Mouse (Mus musculus): ENCODE measurements at regions not wholly inside any gene's neighbourhood (a gene's known extent, or its start where the extent isn't known, plus 50 kb on each side); places are given as distances from the start of the nearest gene placed in this dataset.

GRCm38 (mm10) chr12:96154095-96154494 lies 462.1 kb downstream of the Flrt2 start:
- Histone ChIP-seq H3K27ac (ENCODE audit: low read depth, low read length) (no peak overlapping the region), H3K27me3 (ENCODE audit: control insufficient read depth, insufficient read depth, low read length) (no peaks in the 10 kb centered on the region)
- no peak for ATAC-seq (ENCODE audit: low FRiP score)

GRCm38 (mm10) chr12:96167551-96167950 lies 475.5 kb downstream of the Flrt2 start:
- Histone ChIP-seq H3K9me3 (ENCODE audit: control insufficient read depth, low read length) (no peaks in the 10 kb centered on the region), H3K9ac (ENCODE audit: low read length) (no peak overlapping the region), H3K27ac (ENCODE audit: low read depth, low read length) (no peak overlapping the region), H3K4me3 (ENCODE audit: low read depth, low read length) (no peak overlapping the region), H3K36me3 (ENCODE audit: control insufficient read depth, insufficient read depth, low read length) (no peaks in the 10 kb centered on the region), H3K27me3 (ENCODE audit: control insufficient read depth, insufficient read depth, low read length) (no peaks in the 10 kb centered on the region), H3K4me1 (ENCODE audit: control insufficient read depth, insufficient read depth, low read length) (no peaks in the 10 kb centered on the region), H3K4me2 (no peak overlapping the region)
- DNase-seq (ENCODE audit: low spot score, missing footprints) = peak; percentile 4
- ATAC-seq (ENCODE audit: low FRiP score) = no peak
- 95% methylated on average over 1 of the region's 1 CpGs for WGBS

More at GRCm38 (mm10) chr12:96154095-96154494, 462.1 kb downstream of the Flrt2 start:
- H3K36me3 ChIP-seq (ENCODE audit: control insufficient read depth, insufficient read depth, low read length) = no peaks in the 10 kb centered on the region
- WGBS = 78% methylated on average over 3 of the region's 3 CpGs
- no peak overlapping the region for H3K9ac ChIP-seq (ENCODE audit: low read length)
- no peak overlapping the region for H3K4me3 ChIP-seq (ENCODE audit: low read depth, low read length)
- H3K9me3 ChIP-seq (ENCODE audit: control insufficient read depth, low read length) = no peaks in the 10 kb centered on the region
- H3K4me2 ChIP-seq = no peak overlapping the region
- no peaks in the 10 kb centered on the region for H3K4me1 ChIP-seq (ENCODE audit: control insufficient read depth, insufficient read depth, low read length)
- DNase-seq (ENCODE audit: low spot score, missing footprints) = peak; percentile 31

- DNase-seq (ENCODE audit: low spot score, missing footprints) (no peak), ATAC-seq (ENCODE audit: low FRiP score) (no peak)
- Histone ChIP-seq H3K4me1 (ENCODE audit: control insufficient read depth, insufficient read depth, low read length) (no peaks in the 10 kb centered on the region), H3K27ac (ENCODE audit: low read depth, low read length) (no peak overlapping the region), H3K9me3 (ENCODE audit: control insufficient read depth, low read length) (no peaks in the 10 kb centered on the region), H3K27me3 (ENCODE audit: control insufficient read depth, insufficient read depth, low read length) (no peaks in the 10 kb centered on the region), H3K4me2 (no peak overlapping the region), H3K4me3 (ENCODE audit: low read depth, low read length) (no peak overlapping the region), H3K9ac (ENCODE audit: low read length) (no peak overlapping the region), H3K36me3 (ENCODE audit: control insufficient read depth, insufficient read depth, low read length) (no peaks in the 10 kb centered on the region)
- 83% methylated on average over 1 of the region's 1 CpGs for WGBS
Observed at GRCm38 (mm10) chr12:96198928-96199327, 506.9 kb downstream of the Flrt2 start.

- Histone ChIP-seq H3K27ac (ENCODE audit: low read depth, low read length) (no peak overlapping the region), H3K27me3 (ENCODE audit: control insufficient read depth, insufficient read depth, low read length) (no peaks in the 10 kb centered on the region), H3K4me3 (ENCODE audit: low read depth, low read length) (no peak overlapping the region), H3K4me2 (no peak overlapping the region), H3K36me3 (ENCODE audit: control insufficient read depth, insufficient read depth, low read length) (no peaks in the 10 kb centered on the region), H3K4me1 (ENCODE audit: control insufficient read depth, insufficient read depth, low read length) (no peaks in the 10 kb centered on the region), H3K9ac (ENCODE audit: low read length) (no peak overlapping the region), H3K9me3 (ENCODE audit: control insufficient read depth, low read length) (no peaks in the 10 kb centered on the region)
- 77% methylated on average over 1 of the region's 1 CpGs for WGBS
- ATAC-seq (ENCODE audit: low FRiP score) (no peak), DNase-seq (ENCODE audit: low spot score, missing footprints) (no peak)
Observed at GRCm38 (mm10) chr12:96201855-96202254, 509.8 kb downstream of the Flrt2 start.

GRCm38 (mm10) chr12:96226446-96226845 lies 534.4 kb downstream of the Flrt2 start:
- no peaks in the 10 kb centered on the region for H3K9me3 ChIP-seq (ENCODE audit: control insufficient read depth, low read length)
- DNase-seq (ENCODE audit: low spot score, missing footprints) = no peak
- H3K36me3 ChIP-seq (ENCODE audit: control insufficient read depth, insufficient read depth, low read length) = no peaks in the 10 kb centered on the region
- H3K4me2 ChIP-seq = no peak overlapping the region
- no peak overlapping the region for H3K4me3 ChIP-seq (ENCODE audit: low read depth, low read length)
- ATAC-seq (ENCODE audit: low FRiP score) = no peak
- WGBS = 85% methylated on average over 1 of the region's 1 CpGs
- H3K4me1 ChIP-seq (ENCODE audit: control insufficient read depth, insufficient read depth, low read length) = no peaks in the 10 kb centered on the region
- H3K27me3 ChIP-seq (ENCODE audit: control insufficient read depth, insufficient read depth, low read length) = no peaks in the 10 kb centered on the region
- H3K9ac ChIP-seq (ENCODE audit: low read length) = no peak overlapping the region
- no peak overlapping the region for H3K27ac ChIP-seq (ENCODE audit: low read depth, low read length)

GRCm38 (mm10) chr12:96228714-96229113 lies 536.7 kb downstream of the Flrt2 start:
- Histone ChIP-seq H3K9me3 (ENCODE audit: control insufficient read depth, low read length) (no peaks in the 10 kb centered on the region), H3K36me3 (ENCODE audit: control insufficient read depth, insufficient read depth, low read length) (no peaks in the 10 kb centered on the region), H3K27ac (ENCODE audit: low read depth, low read length) (no peak overlapping the region), H3K4me3 (ENCODE audit: low read depth, low read length) (no peak overlapping the region), H3K27me3 (ENCODE audit: control insufficient read depth, insufficient read depth, low read length) (no peaks in the 10 kb centered on the region), H3K9ac (ENCODE audit: low read length) (no peak overlapping the region), H3K4me1 (ENCODE audit: control insufficient read depth, insufficient read depth, low read length) (no peaks in the 10 kb centered on the region), H3K4me2 (no peak overlapping the region)
- no peak for DNase-seq (ENCODE audit: low spot score, missing footprints)
- no peak for ATAC-seq (ENCODE audit: low FRiP score)
- 88% methylated on average over 3 of the region's 3 CpGs for WGBS

- ATAC-seq (ENCODE audit: low FRiP score) = no peak
- H3K4me1 ChIP-seq (ENCODE audit: control insufficient read depth, insufficient read depth, low read length) = no peaks in the 10 kb centered on the region
Observed at GRCm38 (mm10) chr12:96235510-96235909, 543.5 kb downstream of the Flrt2 start.

GRCm38 (mm10) chr12:96235996-96236525 lies 544.0 kb downstream of the Flrt2 start:
- H3K27ac ChIP-seq (ENCODE audit: low read depth, low read length) = no peak overlapping the region
- H3K4me3 ChIP-seq (ENCODE audit: low read depth, low read length) = no peak overlapping the region
- no peaks in the 10 kb centered on the region for H3K36me3 ChIP-seq (ENCODE audit: control insufficient read depth, insufficient read depth, low read length)
- no peak for DNase-seq (ENCODE audit: low spot score, missing footprints)
- ATAC-seq (ENCODE audit: low FRiP score) = no peak
- 88% methylated on average over 3 of the region's 3 CpGs for WGBS
- no peaks in the 10 kb centered on the region for H3K9me3 ChIP-seq (ENCODE audit: control insufficient read depth, low read length)
- H3K4me1 ChIP-seq (ENCODE audit: control insufficient read depth, insufficient read depth, low read length) = no peaks in the 10 kb centered on the region
- no peak overlapping the region for H3K4me2 ChIP-seq
- H3K9ac ChIP-seq (ENCODE audit: low read length) = no peak overlapping the region
- no peaks in the 10 kb centered on the region for H3K27me3 ChIP-seq (ENCODE audit: control insufficient read depth, insufficient read depth, low read length)

More at GRCm38 (mm10) chr12:96235510-96235909, 543.5 kb downstream of the Flrt2 start:
- H3K27ac ChIP-seq (ENCODE audit: low read depth, low read length) = no peak overlapping the region
- DNase-seq (ENCODE audit: low spot score, missing footprints) = no peak
- no peak overlapping the region for H3K4me2 ChIP-seq
- H3K9ac ChIP-seq (ENCODE audit: low read length) = no peak overlapping the region
- WGBS = 83% methylated on average over 1 of the region's 1 CpGs
- H3K4me3 ChIP-seq (ENCODE audit: low read depth, low read length) = no peak overlapping the region
- H3K36me3 ChIP-seq (ENCODE audit: control insufficient read depth, insufficient read depth, low read length) = no peaks in the 10 kb centered on the region
- H3K27me3 ChIP-seq (ENCODE audit: control insufficient read depth, insufficient read depth, low read length) = no peaks in the 10 kb centered on the region
- H3K9me3 ChIP-seq (ENCODE audit: control insufficient read depth, low read length) = no peaks in the 10 kb centered on the region

GRCm38 (mm10) chr12:96239642-96240041 lies 547.6 kb downstream of the Flrt2 start:
- 78% methylated on average over 2 of the region's 2 CpGs for WGBS
- H3K27ac ChIP-seq (ENCODE audit: low read depth, low read length) = no peak overlapping the region
- H3K36me3 ChIP-seq (ENCODE audit: control insufficient read depth, insufficient read depth, low read length) = no peaks in the 10 kb centered on the region
- no peak for ATAC-seq (ENCODE audit: low FRiP score)
- H3K9ac ChIP-seq (ENCODE audit: low read length) = no peak overlapping the region
- no peak overlapping the region for H3K4me3 ChIP-seq (ENCODE audit: low read depth, low read length)
- no peaks in the 10 kb centered on the region for H3K27me3 ChIP-seq (ENCODE audit: control insufficient read depth, insufficient read depth, low read length)
- DNase-seq (ENCODE audit: low spot score, missing footprints) = no peak
- no peak overlapping the region for H3K4me2 ChIP-seq
- no peaks in the 10 kb centered on the region for H3K9me3 ChIP-seq (ENCODE audit: control insufficient read depth, low read length)
- no peaks in the 10 kb centered on the region for H3K4me1 ChIP-seq (ENCODE audit: control insufficient read depth, insufficient read depth, low read length)
